Mouse (Mus musculus) cerebellum, adult 9-10 months (tissue): ENCODE results near the gene Robo1.

Experiments used
- DNase-seq: peaks from one replicate; pipeline ENCODE4 v3.0.0; 2022

Robo1 gene

GRCm38 (mm10) chr16:72307537-72308330, at the start of gene Robo1:
Gene Robo1 (plus strand): TSS chr16:72308306.
- DNase-seq: no peak

DNA sequence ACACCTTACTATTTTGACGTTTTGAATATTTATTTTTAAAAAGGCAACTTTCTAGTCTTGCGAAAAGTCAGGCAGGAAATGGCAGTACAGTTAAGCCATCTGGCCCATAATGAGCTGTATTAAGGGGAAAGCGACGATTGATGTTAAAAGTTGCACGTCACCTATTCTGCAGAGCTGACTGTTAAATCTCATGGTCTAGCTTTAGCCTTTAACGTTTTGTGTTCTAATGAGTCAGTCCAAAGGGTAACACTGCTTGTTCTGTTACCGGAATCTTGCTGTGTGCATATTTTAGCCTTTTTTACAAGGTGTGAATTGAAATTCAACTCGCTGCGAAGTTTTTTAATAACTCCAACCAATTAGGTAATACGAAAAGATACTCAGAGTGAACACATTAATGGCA, 40.3 kb upstream of the Robo1 start:
- no peak for DNase-seq

GRCm38 (mm10) chr16:72276390-72277074, 31.6 kb upstream of the Robo1 start:
- DNase-seq: no peak

DNA sequence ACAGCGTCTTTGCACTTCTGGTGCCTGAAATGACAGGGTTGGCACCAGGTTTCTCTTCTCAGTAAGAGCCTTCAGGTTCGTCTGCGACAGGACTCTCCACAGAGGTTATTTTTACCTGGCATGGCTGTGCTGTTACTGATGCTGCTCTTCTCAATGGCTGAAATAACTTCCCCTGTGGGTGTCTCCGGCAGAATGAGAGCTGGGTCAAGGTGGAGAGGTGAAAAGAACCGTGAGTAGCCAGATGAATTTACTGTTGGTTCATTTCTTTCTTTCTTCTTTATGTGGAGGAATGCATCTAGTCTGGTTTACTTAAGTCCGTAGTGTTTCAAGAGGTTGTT, 194 bp downstream of the Robo1 start:
- DNase-seq: no peak

DNA sequence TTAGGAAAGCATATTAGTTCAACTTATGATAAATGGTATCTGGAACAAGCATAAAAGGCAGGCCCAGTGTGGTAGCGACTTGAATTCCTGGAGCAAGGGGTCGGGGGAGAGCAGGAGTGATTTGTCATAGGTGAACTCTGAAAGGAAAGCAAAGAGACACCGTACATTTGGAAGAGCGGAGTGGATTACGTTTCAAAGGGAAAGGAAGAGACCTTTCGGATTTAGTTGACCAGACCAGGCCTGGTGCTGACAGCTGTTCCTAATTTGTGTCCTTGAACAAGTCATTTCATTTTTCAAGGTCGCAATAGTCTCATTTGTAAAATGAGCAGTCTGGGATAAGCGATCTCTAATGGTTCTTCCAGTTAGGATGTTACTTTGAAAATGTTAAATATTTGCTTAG, 19.2 kb downstream of the Robo1 start:
- DNase-seq: no peak

DNA sequence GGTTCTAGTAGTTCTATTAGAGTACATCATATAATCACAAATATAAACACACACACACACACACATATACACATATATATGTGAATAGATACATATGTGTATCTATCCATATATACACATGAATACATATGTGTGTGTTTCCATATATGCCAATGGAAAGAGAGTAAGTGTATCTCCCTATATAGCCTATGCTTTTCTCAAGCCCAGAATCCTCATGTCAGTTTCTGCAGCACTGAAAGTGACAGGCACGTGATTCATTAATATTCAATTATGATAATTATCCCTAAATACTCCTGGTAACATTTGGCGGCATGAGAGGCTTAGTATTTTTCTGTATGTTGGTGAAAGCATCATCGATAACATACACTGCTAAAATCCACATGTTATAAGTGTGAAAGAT, 20.5 kb downstream of the Robo1 start:
- no peak for DNase-seq

DNA sequence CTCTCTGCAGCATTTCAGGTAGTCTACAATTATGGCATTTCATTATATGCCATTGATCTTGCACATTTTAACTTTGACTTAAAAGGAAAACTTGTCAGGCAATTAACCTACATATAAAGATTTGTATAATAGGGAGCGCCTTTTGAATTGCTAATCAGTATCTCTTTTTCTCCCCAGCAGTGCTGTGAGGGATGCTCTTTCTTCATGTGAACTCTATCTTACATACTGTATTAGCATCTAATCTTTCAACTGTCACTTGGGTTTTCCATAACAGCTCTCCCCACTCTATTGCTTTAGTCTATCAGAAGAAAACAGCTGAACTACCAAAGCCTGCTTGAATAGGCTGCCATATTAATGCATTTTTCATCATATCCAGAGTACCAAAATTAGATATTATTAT, 29.7 kb downstream of the Robo1 start:
- DNase-seq: no peak

DNA sequence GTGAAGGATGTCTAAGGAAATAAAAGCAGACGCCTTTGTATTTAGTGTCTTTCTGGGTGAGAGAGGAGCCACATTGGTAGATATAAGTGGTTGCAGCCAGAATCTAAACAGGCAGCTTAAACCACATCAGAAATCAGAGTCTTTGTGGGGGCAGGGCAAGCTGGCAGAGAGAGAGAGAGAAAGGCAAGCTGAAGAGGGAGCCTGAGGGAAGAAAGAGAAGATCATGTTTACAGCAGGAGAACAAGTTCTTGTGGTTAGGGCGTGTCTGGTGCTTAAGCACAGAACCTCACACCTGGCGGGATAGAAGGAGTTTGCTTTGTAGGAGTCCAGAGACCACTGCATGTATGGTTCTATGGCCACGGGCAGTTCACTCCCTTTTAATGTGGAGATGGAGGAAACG, 42.3 kb downstream of the Robo1 start:
- DNase-seq: no peak

- DNase-seq: peak; percentile 7
Observed at GRCm38 (mm10) chr16:72356515-72357357, 48.6 kb downstream of the Robo1 start.

DNA sequence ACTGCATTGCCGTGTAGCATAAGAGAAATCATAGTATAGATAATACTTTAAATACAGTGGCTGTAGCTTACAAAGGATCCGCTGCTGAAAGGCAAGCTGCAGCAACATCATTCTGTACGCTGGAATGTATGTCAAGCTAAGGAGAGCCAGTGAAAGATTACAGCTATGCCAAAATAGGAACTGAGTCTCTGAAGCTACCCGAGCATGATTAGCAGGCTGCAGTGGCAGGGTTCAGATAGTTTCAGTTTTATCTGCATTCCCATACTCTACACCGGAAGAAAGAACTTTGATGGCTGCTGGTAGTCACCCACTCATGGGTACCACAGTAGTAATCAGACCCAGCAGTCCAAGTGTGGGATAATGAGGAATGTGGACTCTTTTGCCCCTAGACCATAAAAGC, 68.8 kb downstream of the Robo1 start:
- DNase-seq: no peak

DNA sequence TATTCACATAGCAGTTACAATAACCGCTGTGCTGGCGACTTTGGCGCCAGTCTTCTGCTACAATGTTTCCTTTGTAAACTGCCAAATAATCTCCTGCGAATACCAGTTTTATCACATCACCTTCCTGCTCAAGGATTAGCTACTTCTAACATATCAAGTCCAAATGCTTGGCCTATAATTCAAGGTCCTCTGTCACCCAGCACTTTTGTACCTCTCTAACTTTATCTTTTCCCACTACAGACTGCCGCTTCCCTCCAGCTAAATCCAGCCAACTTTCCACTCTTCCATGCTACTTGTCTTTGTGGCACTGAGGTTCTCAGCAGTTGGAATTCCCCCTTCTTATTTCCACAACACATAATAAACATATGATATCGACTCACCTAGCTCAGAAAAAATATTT, 73.7 kb downstream of the Robo1 start:
- DNase-seq: no peak

- no peak for DNase-seq
Observed at GRCm38 (mm10) chr16:72383566-72383965, 75.5 kb downstream of the Robo1 start.

GRCm38 (mm10) chr16:72393512-72393911, 85.4 kb downstream of the Robo1 start:
- no peak for DNase-seq

GRCm38 (mm10) chr16:72398811-72399210, 90.7 kb downstream of the Robo1 start:
- no peak for DNase-seq

- DNase-seq: no peak
Observed at GRCm38 (mm10) chr16:72402381-72402780, 94.3 kb downstream of the Robo1 start.

DNA sequence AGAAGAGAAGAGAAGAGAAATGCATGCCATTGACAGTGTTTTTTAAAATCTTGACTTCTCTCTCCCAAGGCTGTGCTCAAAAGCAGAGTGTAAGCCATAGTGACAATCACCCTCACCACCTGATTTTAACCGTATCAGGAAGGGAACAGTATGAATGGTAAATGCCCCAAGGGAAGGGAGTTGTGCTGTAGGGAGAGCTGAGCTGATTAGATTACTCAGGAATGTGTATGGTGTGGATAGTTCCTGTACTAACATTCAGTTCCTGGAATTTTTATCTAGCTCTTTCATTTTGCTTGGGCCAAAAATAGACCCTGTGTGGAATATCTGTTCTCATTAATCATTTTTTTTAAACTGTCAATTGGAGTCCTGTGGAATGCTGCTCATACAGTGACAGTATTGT, 101.7 kb downstream of the Robo1 start:
- no peak for DNase-seq

GRCm38 (mm10) chr16:72411669-72412270, 103.7 kb downstream of the Robo1 start:
- no peak for DNase-seq

GRCm38 (mm10) chr16:72412879-72413278, 104.8 kb downstream of the Robo1 start:
- no peak for DNase-seq

- no peak for DNase-seq
Observed at GRCm38 (mm10) chr16:72419328-72420066, 111.4 kb downstream of the Robo1 start.

DNA sequence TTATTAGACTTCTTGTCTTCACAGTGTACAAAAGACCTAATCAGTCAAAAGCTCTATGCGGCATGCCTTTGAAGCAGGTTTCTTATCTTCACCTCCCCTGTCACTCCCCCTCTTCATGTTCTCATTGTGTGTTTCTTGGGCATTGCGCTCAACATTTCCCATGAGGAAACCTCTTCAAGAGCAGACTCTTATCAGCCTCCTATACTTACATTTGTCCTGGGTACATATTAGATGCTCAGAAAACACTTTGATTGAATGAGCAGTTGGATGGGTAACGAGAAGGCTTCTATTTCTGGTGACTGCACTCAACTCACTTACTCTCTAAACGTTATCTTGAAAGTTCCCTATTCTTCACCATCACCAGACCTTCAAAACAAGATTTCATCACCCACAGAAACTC, 114.3 kb downstream of the Robo1 start:
- DNase-seq: no peak

GRCm38 (mm10) chr16:72434396-72434795, 126.3 kb downstream of the Robo1 start:
- DNase-seq: no peak

DNA sequence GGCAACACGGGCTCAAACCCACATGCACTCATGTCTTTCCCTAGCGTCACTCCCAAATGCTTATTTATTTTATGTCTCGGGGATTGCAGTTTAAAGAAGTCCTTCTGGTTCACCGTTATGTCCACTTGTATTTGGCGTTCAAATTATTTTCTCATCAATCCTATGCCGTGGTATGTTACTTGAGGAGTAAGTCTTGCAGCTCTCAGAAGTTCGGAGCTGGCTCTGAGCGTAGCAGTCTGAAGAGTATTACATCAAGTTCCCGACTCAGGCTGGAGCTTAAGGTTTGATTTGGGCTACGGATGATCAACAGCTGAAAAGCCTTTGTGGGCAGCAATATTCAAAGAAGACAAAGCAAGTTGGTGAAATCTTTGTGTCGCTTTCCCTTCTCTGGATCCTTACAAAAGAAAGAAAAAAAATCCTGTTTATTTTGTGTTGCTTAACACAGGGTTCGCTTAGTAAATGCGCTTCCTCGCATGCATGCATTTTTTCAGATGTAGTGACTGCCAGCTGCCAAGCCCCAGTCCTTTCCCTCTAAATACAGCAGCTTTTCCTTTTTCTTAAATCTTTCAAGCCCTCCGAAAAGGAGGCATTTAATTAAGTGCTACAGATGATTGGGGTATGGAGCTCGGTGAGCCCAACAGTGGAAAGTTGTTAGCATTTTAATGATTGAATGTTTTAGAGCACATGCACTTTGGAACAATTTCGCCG, 136.5 kb downstream of the Robo1 start:
- no peak for DNase-seq
